Mouse (Mus musculus): Measurements from ENCODE around the gene Pcnx2.

Pcnx2 gene

DNA sequence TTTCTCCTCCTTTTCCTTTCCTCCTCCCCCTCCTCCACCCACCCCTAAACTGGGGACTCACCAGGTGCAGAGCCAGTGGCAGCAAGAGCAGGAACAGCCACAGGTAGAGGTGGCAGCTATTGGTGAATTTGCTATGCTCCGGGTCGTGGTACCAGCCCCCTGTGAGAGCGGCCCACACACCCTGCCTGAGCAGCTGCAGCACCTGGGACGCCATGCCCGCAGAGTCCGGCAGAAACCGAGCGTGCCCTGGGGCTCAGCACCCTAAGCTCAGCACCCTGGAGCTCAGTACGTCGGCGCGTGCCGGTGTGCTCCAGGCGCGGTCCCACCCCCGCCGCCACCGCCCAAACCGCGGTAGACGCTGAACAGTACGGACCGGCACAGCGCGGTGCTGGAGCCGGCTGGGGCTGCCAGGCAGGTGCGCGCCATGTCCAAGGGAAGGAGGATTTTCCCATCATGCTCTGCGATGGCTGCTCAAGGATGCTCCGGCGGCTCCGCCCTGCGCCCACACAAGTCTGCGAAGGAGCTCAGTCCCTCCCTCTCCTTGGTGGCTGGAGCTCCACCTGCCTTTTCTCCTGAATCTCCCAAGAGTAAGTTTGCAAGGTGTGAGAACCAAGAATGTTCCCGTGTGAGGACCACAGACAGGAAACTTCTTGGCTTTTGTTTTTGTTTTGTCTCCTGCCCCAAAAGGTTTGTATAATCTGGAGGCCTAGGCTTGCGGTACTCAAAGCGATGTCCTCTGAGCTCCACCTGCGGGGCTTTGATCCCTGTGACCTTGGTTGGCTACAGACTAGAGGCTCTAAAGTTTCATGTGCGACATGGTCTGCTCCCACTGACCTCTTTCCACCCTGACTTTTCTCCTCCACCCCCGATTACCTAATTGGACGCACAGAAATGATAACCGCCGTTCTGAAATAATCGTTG lies at the start of gene Pcnx2:
Pcnx2 (minus strand) TSS at position 450 of the 921 bp plus-strand sequence.
- no peak for DNase-seq (ENCODE audit: low spot score in 2 of 2)

DNA sequence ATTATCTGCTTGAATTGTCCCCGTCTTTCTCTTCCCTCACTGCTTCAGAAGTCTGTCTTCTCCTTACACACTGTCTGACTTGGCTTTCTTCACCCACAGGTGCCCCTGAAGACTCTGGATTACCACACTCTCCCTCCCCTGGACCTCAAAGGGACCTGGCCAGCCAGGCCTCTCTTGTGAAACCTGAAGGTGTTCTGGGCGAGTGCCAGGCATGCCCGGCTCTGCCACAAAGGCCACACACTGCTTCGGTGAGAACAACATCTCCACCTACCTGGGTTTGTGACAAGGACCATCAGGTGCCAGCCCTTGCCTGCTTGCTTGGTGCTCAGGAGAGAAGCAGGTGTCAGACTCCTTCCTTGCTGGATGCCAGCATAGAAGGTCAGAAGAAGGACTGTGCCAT lies 46.4 kb upstream of the Pcnx2 start:
- DNase-seq (ENCODE audit: low spot score in 2 of 2): no peak

DNA sequence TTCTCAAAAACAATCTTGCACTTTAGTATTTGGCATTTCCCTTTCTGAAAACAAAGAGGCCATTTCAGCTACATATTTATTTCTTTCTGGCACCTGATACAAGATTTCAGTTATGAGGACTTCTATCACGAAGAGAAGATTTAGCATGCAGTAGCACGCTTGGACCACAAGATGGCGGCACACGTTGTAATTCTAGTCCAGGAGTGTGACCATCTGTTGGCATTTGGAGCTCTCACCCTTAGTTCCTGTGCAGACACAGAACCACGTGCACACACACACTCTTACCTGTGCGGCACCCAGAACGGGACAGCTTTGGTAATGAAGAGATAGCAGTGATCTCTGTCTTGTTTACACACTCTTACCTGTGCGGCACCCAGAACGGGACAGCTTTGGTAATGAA lies 37.5 kb upstream of the Pcnx2 start:
- DNase-seq (ENCODE audit: low spot score in 2 of 2): peak in 1 of 2 experiments; percentile 4

DNA sequence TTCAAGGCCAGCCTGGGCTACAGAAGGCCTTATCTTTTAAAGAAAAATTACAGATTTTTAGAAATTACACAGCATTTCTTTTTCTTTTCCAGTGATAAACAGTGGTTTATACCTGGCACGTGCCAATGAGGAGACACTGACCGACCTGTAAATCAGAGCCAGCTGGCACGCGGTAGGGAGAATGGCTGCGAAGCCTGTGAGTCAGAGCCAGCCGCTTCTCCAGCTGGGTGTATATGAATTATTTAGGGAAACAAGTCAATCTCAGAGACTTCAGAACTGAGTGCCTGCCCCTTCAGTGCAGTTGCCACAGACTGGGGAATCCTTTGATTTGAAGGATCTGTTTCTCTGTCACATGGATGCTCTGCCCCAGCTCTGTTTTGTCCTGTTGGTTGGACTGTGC lies 33.7 kb upstream of the Pcnx2 start:
- DNase-seq (ENCODE audit: low spot score in 2 of 2): no peak

DNA sequence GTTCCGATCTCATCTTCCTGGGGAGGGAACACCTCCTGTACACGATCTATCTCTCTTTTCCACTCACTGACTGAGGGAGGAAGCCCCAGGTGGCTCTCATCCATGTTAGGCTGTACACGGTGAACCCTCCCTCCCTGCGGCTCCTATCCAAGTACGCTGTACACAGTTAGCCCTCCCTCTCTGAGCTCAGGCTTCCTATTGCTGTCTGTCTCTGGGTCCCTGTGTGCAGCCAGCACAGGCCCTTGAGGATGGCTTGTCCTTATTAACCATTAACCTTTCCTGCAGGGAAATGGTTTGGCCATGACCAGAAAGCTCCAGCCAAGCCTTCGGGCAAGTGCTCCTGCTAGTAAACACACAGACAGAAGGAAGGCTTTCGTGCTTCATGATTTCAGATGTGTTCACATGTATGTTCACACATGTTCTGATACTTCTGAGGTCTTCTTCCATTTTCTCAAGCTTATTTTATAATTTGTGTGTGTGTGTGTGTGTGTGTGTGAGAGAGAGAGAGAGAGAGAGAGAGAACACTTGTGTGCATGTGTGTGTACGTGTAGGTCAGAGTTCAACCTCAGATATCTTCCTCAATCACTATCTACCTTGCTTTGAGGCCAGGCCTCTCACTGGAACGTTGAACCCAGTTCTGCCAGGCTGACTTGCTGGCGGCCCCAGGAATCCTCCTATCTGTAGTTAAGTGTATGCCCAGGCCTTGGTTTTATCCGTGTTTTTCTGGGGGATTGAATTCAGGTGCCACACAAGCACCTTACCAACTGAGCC lies 32.3 kb upstream of the Pcnx2 start:
- DNase-seq (ENCODE audit: low spot score in 2 of 2): no peak

DNA sequence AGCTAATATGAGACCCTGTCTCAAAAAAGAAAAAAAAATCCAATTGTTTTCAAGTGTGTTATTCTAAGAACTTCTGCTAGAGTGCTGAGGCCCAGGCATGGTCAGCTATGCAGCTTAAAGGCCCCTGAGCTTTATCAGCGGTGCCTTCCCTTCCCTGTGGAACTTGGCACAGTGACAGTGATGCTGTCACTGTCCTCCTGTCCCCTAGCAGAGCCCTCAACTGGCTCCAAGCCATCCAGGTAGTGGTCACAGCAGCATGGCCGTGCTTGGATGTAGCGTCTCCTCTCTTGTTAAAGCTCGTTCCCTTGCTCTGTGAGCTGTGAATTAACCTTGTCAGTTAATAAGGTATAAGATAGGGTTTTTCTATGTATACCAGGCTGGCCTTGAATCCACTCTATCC lies 28.5 kb upstream of the Pcnx2 start:
- no peak for DNase-seq (ENCODE audit: low spot score in 2 of 2)

DNA sequence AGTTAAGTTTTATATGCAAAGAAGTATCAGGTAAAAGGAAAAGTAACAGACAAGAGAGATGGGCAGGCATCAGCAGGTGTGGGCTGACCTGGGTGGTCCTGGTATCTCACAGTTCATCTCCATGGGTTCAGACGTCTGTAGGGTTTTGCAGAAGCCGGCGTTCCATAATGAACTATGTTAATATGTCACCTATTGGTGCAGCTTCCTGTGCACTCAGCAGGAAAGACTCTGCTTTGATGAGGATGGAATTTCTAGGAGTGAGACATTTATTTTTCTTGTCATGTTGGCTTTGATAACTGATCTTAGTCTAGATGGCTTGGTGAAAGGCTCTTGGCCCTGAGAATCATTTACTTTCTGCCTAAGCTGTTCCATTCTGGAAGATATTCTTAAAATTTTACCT lies 24.2 kb upstream of the Pcnx2 start:
- DNase-seq (ENCODE audit: low spot score in 2 of 2): no peak

DNA sequence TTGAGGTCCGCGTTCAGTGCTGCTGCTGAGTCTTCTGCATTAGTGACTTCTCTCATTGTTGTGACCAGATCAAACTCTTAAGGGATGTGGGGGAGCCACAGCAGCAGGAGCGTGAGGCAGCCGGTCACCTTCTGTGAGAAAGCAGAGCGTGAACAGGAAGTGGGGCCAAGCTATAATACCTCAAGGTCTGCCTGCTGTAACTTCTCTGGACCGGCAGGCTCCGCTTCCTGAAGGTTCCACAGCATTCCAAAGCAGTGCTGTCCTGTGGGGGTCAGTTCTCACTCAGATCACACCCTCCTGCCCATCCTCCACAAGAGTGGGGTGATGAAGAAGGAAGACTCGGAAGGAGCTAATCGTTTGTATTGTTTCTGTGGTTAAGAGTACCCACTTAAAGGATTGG lies 22.6 kb upstream of the Pcnx2 start:
- DNase-seq (ENCODE audit: low spot score in 2 of 2): no peak

DNA sequence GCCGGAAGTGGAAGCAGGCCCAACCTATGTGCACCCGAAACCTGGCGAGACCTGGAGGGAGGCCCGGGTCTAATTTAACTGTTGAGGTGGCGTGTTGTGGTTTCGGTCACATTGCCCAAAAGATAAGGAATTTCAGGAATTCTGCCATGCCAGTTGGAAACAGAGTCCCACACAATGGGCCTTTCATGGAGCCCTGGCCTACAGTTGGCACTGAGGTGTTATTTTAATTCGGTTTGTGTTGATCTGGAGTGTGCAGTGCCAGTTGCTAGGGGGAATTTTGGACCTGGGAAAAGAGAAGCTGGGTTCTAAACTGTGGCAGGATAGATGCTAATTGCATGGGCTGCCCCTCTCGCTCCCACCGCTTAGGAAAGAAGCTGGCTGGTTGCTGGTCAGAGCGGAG lies 22.2 kb upstream of the Pcnx2 start:
- no peak for DNase-seq (ENCODE audit: low spot score in 2 of 2)

DNA sequence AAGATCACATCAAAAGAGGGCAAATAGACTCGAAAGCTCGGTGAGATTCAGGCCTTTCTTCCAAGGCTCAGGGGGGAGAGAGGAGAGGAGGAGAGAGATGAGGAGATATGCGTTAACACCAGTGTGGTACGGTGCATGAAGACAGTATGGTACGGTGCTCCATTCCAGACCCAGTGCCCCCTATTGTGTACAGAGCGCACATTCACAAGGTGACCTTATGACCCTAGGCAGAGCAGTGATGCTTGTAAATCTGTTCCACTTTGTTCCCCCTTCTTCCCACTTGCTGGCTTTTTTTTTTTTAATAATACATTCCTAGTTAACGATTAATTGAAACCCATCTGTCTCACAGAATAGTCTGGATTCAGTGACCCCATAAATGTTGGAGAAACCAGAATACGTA lies 21.4 kb upstream of the Pcnx2 start:
- DNase-seq (ENCODE audit: low spot score in 2 of 2): no peak

DNA sequence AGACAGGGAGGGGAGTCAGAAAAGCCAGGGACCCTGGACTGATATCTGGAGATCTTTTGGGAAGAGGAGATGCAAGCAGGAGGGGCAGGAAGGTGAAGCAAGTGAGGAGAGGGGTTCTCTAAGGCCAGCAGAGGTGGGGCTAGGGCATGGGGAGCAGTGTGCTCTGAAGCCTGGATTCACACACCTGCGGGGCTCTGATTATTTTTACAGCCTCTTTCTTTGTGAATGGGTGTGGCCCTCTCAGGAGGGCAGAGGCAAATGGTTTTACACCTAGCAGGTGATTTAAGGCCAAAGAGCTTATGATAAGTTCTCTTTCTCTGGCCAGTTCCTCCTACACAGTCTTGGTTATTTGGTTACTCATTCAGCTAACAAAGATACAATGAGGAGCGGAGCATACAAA lies 20.6 kb upstream of the Pcnx2 start:
- no peak for DNase-seq (ENCODE audit: low spot score in 2 of 2)

DNA sequence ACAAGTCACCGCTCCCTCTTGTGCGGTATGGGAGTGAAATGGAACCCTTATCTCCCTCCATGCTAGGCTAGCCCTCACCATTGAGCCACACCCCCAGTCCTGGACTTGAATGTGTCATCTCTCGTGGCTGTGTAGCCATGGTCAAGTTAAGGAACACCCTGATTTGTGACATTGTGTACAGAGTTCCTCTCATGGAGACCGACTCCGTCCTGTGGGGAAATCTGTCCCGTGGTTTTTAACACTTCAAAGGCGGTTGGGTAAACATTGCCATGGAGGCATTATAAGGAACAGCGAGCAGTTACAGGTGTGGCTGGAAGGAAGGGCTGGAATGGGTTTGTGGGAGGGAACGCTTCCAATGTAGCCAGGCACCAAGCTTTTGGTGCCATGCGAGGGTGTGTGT lies 18.9 kb upstream of the Pcnx2 start:
- DNase-seq (ENCODE audit: low spot score in 2 of 2): no peak

DNA sequence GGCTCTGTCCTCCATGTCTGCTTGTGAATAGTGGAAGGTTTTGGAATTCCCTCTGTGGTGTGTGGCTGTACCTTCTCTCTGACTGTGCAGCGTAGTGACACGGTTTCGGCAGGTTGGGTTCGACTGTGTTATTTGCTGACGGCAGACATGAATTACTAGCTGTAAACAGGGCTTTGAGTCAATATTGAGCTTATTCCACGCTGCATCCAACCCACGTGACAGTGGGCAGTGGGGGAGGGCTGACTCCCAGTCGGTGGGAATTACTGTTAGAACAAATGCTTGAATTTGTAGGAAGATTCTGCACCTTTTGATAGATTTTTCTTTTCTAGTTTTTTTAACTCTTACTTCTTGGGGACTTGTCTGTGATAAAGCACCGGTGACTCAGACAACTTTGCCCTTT lies 16.3 kb upstream of the Pcnx2 start:
- DNase-seq (ENCODE audit: low spot score in 2 of 2): no peak

DNA sequence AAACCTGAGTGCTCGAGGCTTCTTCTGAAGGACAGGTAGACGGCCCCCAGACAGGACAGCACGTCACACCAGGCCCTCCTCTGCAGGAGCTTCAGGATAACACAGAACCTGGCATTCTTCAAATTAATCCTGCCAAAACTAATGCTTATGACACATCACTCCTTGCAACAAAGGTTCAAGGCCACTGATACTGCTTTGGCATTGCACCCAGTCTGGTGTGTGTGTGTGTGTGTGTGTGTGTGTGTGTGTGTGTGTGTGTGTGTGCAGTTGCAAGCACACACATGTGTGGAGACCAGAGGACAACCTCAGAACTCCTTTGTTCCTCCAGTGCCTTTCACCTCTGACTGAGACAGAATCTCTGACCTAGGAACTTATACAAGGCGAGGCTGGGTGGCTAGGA lies 15.1 kb upstream of the Pcnx2 start:
- DNase-seq (ENCODE audit: low spot score in 2 of 2): no peak

DNA sequence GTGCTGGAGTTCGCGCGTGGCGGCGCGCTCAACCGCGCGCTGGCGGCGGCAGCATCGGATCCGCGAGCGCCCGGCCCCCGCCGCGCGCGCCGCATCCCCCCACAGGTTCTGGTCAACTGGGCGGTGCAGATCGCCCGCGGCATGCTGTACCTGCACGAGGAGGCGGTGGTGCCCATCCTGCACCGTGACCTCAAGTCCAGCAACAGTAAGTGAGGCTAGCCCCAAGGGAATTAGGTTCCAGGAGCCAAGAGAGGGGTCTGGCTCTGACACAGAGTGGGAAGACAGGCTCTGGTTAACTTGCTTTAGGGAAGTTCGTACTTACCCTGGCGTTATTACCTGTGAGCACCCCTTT lies 13.1 kb upstream of the Pcnx2 start:
- DNase-seq (ENCODE audit: low spot score in 2 of 2): no peak

DNA sequence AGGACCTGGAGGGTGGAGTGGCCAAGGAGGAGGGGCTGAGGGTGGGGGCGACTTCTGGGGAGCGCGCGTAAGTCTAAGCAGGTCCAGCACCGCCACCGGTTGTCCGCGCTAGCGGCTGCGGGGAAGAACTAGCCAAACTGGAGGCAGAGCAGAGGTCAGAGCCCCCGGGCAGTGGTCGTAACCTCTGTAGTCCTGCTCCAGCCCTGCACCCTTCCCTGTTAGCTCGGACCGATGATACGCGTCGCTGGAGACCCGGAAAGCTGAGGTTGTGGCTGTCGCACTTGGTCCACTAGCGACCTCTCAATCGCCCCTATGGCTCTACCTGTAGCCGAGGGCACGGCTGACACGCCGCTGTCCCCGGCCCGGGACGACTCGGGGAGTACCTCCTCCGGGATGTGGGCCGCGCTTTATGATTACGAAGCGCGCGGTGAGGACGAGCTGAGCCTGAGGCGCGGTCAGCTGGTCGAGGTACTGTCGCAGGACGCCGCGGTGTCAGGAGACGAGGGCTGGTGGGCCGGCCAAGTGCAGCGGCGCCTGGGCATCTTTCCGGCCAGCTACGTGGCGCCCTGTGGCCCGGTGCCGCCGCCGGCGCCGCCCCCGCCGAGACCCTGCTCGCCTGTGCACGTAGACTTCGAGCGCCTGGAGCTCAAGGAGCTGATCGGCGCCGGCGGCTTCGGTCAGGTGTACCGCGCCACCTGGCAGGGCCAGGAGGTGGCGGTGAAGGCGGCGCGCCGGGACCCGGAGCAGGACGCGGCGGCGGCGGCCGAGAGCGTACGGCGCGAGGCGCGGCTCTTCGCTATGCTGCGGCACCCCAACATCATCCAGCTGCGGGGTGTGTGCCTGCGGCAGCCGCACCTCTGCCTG lies 12.5 kb upstream of the Pcnx2 start, which contains the start of gene Map3k21:
Map3k21 (plus strand) TSS at position 86 of the 864 bp plus-strand sequence.
- DNase-seq (ENCODE audit: low spot score in 2 of 2): no peak

DNA sequence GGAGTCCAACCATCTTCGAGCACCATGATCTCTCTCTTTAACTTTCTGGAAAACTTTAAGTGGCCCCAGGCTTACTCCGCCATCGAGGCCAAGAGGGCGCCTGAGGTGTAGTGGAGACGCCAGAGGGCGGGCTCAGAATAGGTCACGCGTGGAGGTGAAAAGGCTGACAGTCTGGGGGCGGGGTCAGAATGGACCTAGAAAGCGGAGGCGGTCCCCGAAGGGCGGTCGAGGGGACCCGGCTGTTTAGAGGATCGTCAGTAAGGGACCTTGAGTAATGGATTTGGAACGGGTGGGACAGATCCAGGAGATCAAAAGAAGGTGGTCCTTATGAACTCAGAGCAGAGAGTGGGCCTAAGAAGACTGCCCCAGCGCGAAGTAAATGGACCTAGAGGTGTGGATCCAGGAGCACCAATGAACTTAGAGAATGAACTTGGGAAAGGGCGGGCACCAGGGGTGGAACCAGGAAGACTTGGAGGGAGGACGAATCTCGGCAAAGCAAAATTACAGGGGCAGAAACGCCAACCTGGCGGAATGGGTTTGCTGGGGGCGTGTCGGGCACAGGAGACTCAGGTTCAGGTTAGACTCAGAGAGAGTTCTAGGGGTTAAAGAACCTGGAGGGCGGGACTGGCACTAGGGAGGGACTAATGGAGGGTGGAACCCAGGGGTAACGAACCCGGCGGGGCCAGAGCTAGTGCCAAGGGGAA lies 11.7 kb upstream of the Pcnx2 start:
- DNase-seq (ENCODE audit: low spot score in 2 of 2): no peak

DNA sequence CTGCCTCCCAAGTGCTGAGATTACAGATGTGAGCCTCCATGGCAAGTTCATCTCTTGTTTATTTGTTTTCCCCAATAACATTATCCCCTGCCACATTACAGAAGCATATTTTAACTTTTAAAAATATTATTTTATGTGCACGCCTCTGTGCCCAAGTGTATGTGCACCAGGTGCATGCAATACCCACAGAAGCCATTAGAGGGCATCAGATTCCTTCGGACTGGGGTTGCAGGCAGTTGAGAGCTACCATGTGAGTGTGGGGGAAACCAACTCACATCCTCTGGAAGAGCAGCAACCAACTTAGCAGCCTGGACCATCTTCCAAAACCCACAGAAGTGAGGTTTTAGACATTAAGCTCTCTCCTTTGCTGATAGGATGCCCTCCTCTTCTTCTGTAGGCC lies 9.2 kb upstream of the Pcnx2 start:
- DNase-seq (ENCODE audit: low spot score in 2 of 2): no peak

DNA sequence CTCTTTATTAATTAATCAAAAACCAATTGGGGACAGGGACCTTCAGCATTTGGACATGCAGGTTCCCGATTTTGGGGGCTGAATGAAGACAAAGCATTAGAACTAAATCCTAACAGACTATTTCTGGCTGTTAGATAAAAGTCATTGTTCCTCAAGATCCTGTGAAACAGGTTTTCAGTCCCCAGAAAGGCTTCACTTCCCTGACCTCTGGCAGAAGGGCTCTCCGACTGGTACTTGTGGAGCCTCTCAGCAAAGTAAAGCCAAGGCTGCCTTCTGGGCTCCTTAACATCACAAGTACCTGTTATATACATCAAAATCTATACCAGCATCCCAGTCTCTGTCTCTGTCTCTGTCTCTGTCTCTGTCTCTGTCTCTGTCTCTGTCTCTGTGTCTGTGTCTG lies 7.2 kb upstream of the Pcnx2 start:
- DNase-seq (ENCODE audit: low spot score in 2 of 2): no peak

DNA sequence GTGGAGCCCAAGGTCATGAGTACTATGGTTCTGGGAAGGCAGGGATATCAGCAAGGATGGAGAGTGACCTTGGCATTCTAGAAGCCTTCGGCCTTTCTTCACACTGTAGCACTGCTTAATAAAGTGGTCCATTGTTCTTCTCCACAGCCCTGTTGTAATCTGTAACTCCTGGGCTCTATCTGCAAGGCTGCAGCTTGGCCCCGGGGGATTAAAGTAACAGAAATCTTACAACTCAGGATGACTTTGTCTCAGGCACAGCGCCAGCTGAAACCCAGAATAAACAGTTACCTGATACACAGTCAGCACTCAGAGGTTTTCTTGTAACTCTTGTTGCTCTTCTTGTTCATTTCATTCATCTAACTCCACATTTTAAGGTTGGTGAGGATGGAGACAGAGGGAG lies 4.4 kb upstream of the Pcnx2 start:
- DNase-seq (ENCODE audit: low spot score in 2 of 2): no peak

DNA sequence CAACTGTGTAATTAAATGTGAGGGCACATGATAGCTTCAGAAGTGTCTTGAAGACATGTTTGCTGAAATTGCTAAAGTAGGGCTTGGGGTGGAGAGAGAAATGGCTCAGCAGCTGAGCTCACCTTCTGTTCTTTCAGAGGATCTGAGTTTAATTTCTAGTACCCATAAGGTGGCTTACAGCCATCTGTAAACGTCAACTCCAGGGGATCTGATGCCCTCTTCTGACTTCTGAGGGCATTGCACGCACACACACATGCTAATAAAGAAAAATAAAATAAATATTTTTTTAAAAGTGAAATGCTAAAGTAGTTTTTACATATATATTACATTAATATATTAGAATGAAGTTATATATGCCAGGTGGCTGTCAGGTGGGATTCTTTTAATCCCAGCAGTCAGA lies 3.0 kb upstream of the Pcnx2 start:
- no peak for DNase-seq (ENCODE audit: low spot score in 2 of 2)

DNA sequence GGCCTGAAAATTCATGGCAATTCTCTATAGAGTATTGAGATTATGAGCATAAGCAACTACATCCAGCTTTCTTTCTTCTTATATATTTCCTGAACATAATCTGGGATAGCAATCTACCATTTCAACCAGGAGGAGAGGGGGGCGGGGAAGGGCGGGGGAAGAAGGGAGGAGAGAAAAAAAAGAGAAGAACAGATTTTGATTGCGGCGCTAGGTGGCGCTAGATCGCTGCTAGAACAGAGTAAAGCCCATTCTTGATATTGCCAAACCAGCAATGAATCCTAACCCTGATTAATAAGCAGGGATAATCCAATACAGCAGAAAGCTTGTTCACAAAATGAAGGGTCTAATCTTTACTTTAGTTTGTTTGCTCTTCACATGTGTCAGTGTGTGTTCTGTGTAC lies 782 bp upstream of the Pcnx2 start:
- peak in 1 of 2 experiments; percentile 6 for DNase-seq (ENCODE audit: low spot score in 2 of 2)

Data from spleen, postnatal 36 days (tissue).